Mouse (Mus musculus) mesoderm, embryonic 11.5 days (tissue): ENCODE results near the gene 3110040N11Rik.

ENCODE experiments used
- DNase-seq: peaks from one replicate; pipeline ENCODE4 v3.0.0-alpha.2; 2012; ENCODE audit warnings: low read depth, low spot score

Gene 3110040N11Rik

GRCm38 (mm10) chr7:81738720-81739385 lies 50.4 kb downstream of the 3110040N11Rik start:
- DNase-seq = no peak

GRCm38 (mm10) chr7:81735300-81736048 lies 53.8 kb downstream of the 3110040N11Rik start:
- DNase-seq = no peak

GRCm38 (mm10) chr7:81732183-81733089 lies 56.8 kb downstream of the 3110040N11Rik start:
- no peak for DNase-seq
